Mouse (Mus musculus) kidney, adult 2 months (tissue): ENCODE data around the gene Ndufs2.

Experiments used
- CTCF ChIP-seq: fragments of 200-500 bp; conservative IDR thresholded peaks from 2 replicates; pipeline ENCODE4 v1.5.1; 2011; ENCODE audit warnings: low read depth, mild to moderate bottlenecking, control low read depth, low read length, moderate library complexity, mixed read lengths; ENCODE audit not compliant: insufficient read depth, insufficient read length
- POLR2A ChIP-seq: fragments of 200-500 bp; IDR thresholded peaks from one replicate; pipeline ENCODE4 v1.6.1; 2011; ENCODE audit warnings: low read depth, low read length, control low read depth

GRCm38 (mm10) chr1:171262594-171263130 lies 11.5 kb upstream of the Ndufs2 start:
- no peak for TF ChIP-seq CTCF
- TF ChIP-seq POLR2A, result no peak
